Comparison of ENCODE assay signal across 18 mouse cellular contexts in the genomic region with DNA sequence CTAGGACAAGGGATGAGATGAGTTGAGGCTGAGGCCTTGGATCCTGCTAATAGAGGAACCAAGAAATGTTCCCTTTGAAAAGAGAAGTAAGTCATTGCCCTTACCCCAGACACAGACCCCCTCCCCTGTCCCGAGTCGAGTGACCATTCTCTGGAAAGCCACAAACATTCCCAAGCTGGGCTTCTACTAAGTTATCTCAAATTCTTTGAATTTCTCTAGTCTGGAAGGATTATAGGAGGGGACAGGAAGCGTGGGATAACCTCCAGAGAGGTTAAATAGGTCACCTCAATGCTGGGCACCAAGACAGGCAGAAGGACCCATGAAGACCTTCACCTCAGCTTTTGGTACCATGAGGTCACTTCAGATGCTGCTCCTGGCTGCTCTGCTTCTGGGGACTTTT. TPM values are rescaled to one million over a fixed set of nuclear protein-coding genes. Genes with fewer than 3 reads are reported as not detected.
"Had no signal": no experiment of that assay in that cellular context is flagged by ENCODE, and none has a peak within 500 bp of the region (broad histone marks: within the 10 kb centered on the region; RNA-seq: fewer than 3 reads in every experiment).

A gene (plus strand): TSS at position 301 of the 400 bp plus-strand sequence.

- DNase-seq: kidney, adult 18-20 months; kidney, postnatal 10 days; kidney, postnatal 4 days; lung, postnatal 14 days; spleen, adult 18-20 months; thymus, postnatal 36 days had no signal

- H3K9me3 ChIP-seq: intestine, embryonic 15.5 days; limb, embryonic 10.5 days; lung, embryonic 15.5 days; midbrain, embryonic 12.5 days; neural tube, embryonic 15.5 days had no signal

- H3K4me1 ChIP-seq: intestine, embryonic 15.5 days; lung, embryonic 15.5 days had no signal

- H3K36me3 ChIP-seq: intestine, embryonic 15.5 days; limb, embryonic 10.5 days; lung, embryonic 15.5 days; midbrain, embryonic 12.5 days; neural tube, embryonic 15.5 days had no signal

- H3K9ac ChIP-seq: hindbrain, embryonic 14.5 days; intestine, embryonic 15.5 days; lung, embryonic 15.5 days; midbrain, embryonic 12.5 days; neural tube, embryonic 15.5 days had no signal

- ATAC-seq: intestine, embryonic 15.5 days had no signal

- H3K27ac ChIP-seq: hindbrain, embryonic 14.5 days; intestine, embryonic 15.5 days; limb, embryonic 10.5 days; lung, embryonic 15.5 days; macrophage; midbrain, embryonic 12.5 days; neural tube, embryonic 15.5 days had no signal

- H3K4me2 ChIP-seq: hindbrain, embryonic 14.5 days; intestine, embryonic 15.5 days; lung, embryonic 15.5 days; midbrain, embryonic 12.5 days; neural tube, embryonic 15.5 days had no signal

- H3K27me3 ChIP-seq: intestine, embryonic 15.5 days; lung, embryonic 15.5 days; neural tube, embryonic 15.5 days had no signal

- H3K4me3 ChIP-seq: intestine, embryonic 15.5 days; limb, embryonic 10.5 days; lung, embryonic 15.5 days; midbrain, embryonic 12.5 days; myocyte; neural tube, embryonic 15.5 days had no signal

RNA-seq across cellular contexts. Expression of the gene that starts here (rescaled TPM):
- polyA plus RNA-seq: intestine, embryonic 15.5 days; kidney, embryonic 14.5 days; limb, embryonic 10.5 days; liver, embryonic 16.5 days; macrophage; midbrain, embryonic 12.5 days; neural tube, embryonic 11.5 days; stomach, embryonic 14.5 days had no signal
